Mouse (Mus musculus) c-Kit-positive CD71-positive TER-119-positive erythroid progenitor cells, embryonic 14.5 days (primary cell): Measurements from ENCODE around the gene 1700021F05Rik.

Source experiments
- DNase-seq: peaks from one replicate; pipeline ENCODE4 v3.0.0-alpha.2; 2013; ENCODE audit warnings: low spot score

Gene 1700021F05Rik

GRCm38 (mm10) chr10:43482021-43482420, 58.8 kb downstream of the 1700021F05Rik start:
- DNase-seq, result no peak

- DNase-seq, result peak; percentile 27
These were observed 59.6 kb downstream of the 1700021F05Rik start for GRCm38 (mm10) chr10:43481179-43481578.

- no peak for DNase-seq
These were observed 60.5 kb downstream of the 1700021F05Rik start for GRCm38 (mm10) chr10:43480227-43480849.

- DNase-seq, result peak; percentile 80
These were observed 61.2 kb downstream of the 1700021F05Rik start for GRCm38 (mm10) chr10:43479436-43480157.

GRCm38 (mm10) chr10:43478751-43479435, 61.9 kb downstream of the 1700021F05Rik start, which contains the start of gene Bend3:
TSS of gene Bend3 (plus strand) at chr10:43478831.
- DNase-seq, result peak; percentile 24

- DNase-seq, result peak; percentile 48
These were observed 62.7 kb downstream of the 1700021F05Rik start for GRCm38 (mm10) chr10:43477865-43478681.

- DNase-seq, result no peak
These were observed 63.3 kb downstream of the 1700021F05Rik start for GRCm38 (mm10) chr10:43477459-43477858.

GRCm38 (mm10) chr10:43475376-43475775, 65.4 kb downstream of the 1700021F05Rik start:
- DNase-seq, result no peak
